Mouse (Mus musculus) central nervous system, embryonic 18 days (tissue): ENCODE data around the gene Cyp26b1. TPM values are rescaled to one million over a fixed set of nuclear protein-coding genes. Genes with fewer than 3 reads are reported as not detected.

Source experiments
- polyA plus RNA-seq: library from polyadenylated mRNA; depleted of rRNA; stranded (reverse); fragments of >200 nt; gene quantifications from 2 replicates; pipeline ENCODE4 v1.2.3, GENCODE M21; 2012; rRNA removed

Gene Cyp26b1
- 9.3 and 10.4 TPM in 2 replicates for polyA plus RNA-seq

DNA sequence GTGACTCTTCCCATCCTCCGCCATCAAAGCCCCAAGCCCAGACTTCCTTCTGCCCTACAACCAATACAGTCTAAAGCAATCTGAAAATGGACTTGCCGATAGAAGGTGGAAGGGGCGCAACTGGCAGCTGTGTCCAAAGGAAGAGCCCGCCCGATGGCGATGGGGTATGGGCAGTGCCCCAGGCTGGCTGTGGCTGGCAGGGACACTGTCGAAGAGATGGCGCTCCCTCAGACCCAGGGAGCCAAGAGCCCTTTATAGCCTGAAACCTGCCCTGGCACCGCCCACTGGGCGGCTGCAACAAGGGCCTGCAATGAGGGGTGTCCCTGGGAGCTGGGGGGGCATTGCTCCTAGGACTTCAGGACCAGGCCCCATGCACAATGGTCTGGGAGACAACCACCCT lies at the start of gene Cyp26b1:
Gene Cyp26b1, minus strand, starts transcription at position 216 of the 400 bp plus-strand sequence.

